Mouse (Mus musculus) CH12.LX (cell line): ENCODE results near the gene Hdac9. TPM values are rescaled to one million over a fixed set of nuclear protein-coding genes. Genes with fewer than 3 reads are reported as not detected.

Experiments used
- DNase-seq: peaks from one replicate; pipeline ENCODE4 v3.0.0-alpha.2; 2013; ENCODE audit errors: extremely low read depth
- H3K27ac ChIP-seq: 2 replicates; pipeline ENCODE4 v1.5.1; 2012; ENCODE audit warnings: low read depth, mild to moderate bottlenecking, control low read depth, moderate library complexity; ENCODE audit not compliant: insufficient read depth
- H3K27me3 ChIP-seq: replicated peaks from 2 replicates; pipeline ENCODE3; 2012; ENCODE audit warnings: inconsistent platforms
- H3K36me3 ChIP-seq, 2 experiments: replicated peaks in 1 of 2; 2 replicates each; pipeline versions ENCODE3 to v1.6.1; 2012; ENCODE audit warnings: inconsistent platforms in 1 of 2, low read length in 1 of 2, mild to moderate bottlenecking in 1 of 2, mixed read lengths in 1 of 2, moderate library complexity in 1 of 2; ENCODE audit not compliant: control insufficient read depth in 1 of 2, insufficient read depth in 1 of 2
- H3K4me1 ChIP-seq, 2 experiments: 2 replicates each; pipeline ENCODE4 v1.6.1; 2012; ENCODE audit warnings: inconsistent platforms in 1 of 2, moderate library complexity in 1 of 2; ENCODE audit not compliant: insufficient read depth in 2 of 2, control insufficient read depth in 1 of 2
- H3K4me2 ChIP-seq: 2 replicates; pipeline ENCODE4 v1.6.1; 2012; ENCODE audit warnings: low read depth, mild to moderate bottlenecking, control low read depth; ENCODE audit not compliant: poor library complexity, insufficient read depth, severe bottlenecking
- H3K4me3 ChIP-seq, 3 experiments: fragments of 150-350 bp in 1 of 3; sonication (generic) in 1 of 3; replicated peaks in 1 of 3; 2 replicates each; pipeline versions ENCODE3 to v1.5.1; 2011 to 2012; ENCODE audit warnings: low read depth in 2 of 3, low read length in 2 of 3, mild to moderate bottlenecking in 2 of 3, moderate library complexity in 2 of 3, control low read depth in 1 of 3, improper control_type of control experiment in 1 of 3, inconsistent platforms in 1 of 3, mixed read lengths in 1 of 3; ENCODE audit not compliant: poor library complexity in 1 of 3
- H3K79me2 ChIP-seq: replicated peaks from 2 replicates; pipeline ENCODE4 v1.6.1; 2012; ENCODE audit warnings: mild to moderate bottlenecking, moderate library complexity; ENCODE audit not compliant: control insufficient read depth, poor library complexity, insufficient read depth, severe bottlenecking; ENCODE audit errors: extremely low read depth
- H3K9ac ChIP-seq: 2 replicates; pipeline ENCODE4 v1.6.1; 2012; ENCODE audit warnings: low read depth, mild to moderate bottlenecking, control low read depth, moderate library complexity; ENCODE audit not compliant: insufficient read depth
- H3K9me3 ChIP-seq: replicated peaks from 2 replicates; pipeline ENCODE3; 2012; ENCODE audit warnings: low read length, inconsistent platforms, mixed read lengths
- CHD1 ChIP-seq: IDR thresholded peaks from 2 replicates; pipeline ENCODE4 v1.6.1; 2012; ENCODE audit warnings: low read depth, low read length, improper control_type of control experiment, inconsistent platforms
- E2F4 ChIP-seq: IDR thresholded peaks from 2 replicates; pipeline ENCODE4 v1.6.1; 2011; ENCODE audit warnings: low read depth, low read length, improper control_type of control experiment; ENCODE audit not compliant: insufficient replicate concordance
- ELF1 ChIP-seq: IDR thresholded peaks from 2 replicates; pipeline ENCODE4 v1.6.1; 2014; ENCODE audit warnings: low read depth, mild to moderate bottlenecking, inconsistent platforms, low read length, improper control_type of control experiment
- EP300 ChIP-seq: IDR thresholded peaks from 2 replicates; pipeline ENCODE4 v1.6.1; 2011; ENCODE audit warnings: low read length, improper control_type of control experiment
- ETS1 ChIP-seq: conservative IDR thresholded peaks from 2 replicates; pipeline ENCODE4 v1.6.1; 2012; ENCODE audit warnings: low read depth, mild to moderate bottlenecking, inconsistent platforms, low read length, improper control_type of control experiment, moderate library complexity
- JUN ChIP-seq: IDR thresholded peaks from 2 replicates; pipeline ENCODE4 v1.6.1; 2011; ENCODE audit warnings: low read depth, mild to moderate bottlenecking, low read length, improper control_type of control experiment, moderate library complexity; ENCODE audit not compliant: insufficient read depth
- JUND ChIP-seq: conservative IDR thresholded peaks from 2 replicates; pipeline ENCODE4 v1.6.1; 2011; ENCODE audit warnings: low read depth, low read length, improper control_type of control experiment
- KAT2A ChIP-seq: IDR thresholded peaks from 2 replicates; pipeline ENCODE4 v1.6.1; 2012; ENCODE audit warnings: low read length, improper control_type of control experiment, inconsistent platforms; ENCODE audit not compliant: insufficient replicate concordance
- MAFK ChIP-seq: IDR thresholded peaks from 2 replicates; pipeline ENCODE4 v1.6.1; 2011; ENCODE audit warnings: low read length, improper control_type of control experiment; ENCODE audit not compliant: insufficient replicate concordance
- MAX ChIP-seq: IDR thresholded peaks from 2 replicates; pipeline ENCODE4 v1.6.1; 2011; ENCODE audit warnings: low read length, improper control_type of control experiment
- MEF2A ChIP-seq: IDR thresholded peaks from 2 replicates; pipeline ENCODE4 v1.6.1; 2014; ENCODE audit warnings: low read depth, mild to moderate bottlenecking, inconsistent platforms, low read length, improper control_type of control experiment, borderline replicate concordance
- MYC ChIP-seq: IDR thresholded peaks from 2 replicates; pipeline ENCODE4 v1.6.1; 2011; ENCODE audit warnings: low read depth, mild to moderate bottlenecking, improper control_type of control experiment, low read length
- NRF1 ChIP-seq: IDR thresholded peaks from 2 replicates; pipeline ENCODE4 v1.6.1; 2014; ENCODE audit warnings: low read depth, mild to moderate bottlenecking, inconsistent platforms, low read length, improper control_type of control experiment, moderate library complexity
- PAX5 ChIP-seq: IDR thresholded peaks from 2 replicates; pipeline ENCODE4 v1.6.1; 2012; ENCODE audit warnings: low read length, inconsistent platforms, mixed read lengths
- RAD21 ChIP-seq: IDR thresholded peaks from 2 replicates; pipeline ENCODE4 v1.6.1; 2011; ENCODE audit warnings: low read depth, mild to moderate bottlenecking, low read length, improper control_type of control experiment, moderate library complexity
- RCOR1 ChIP-seq: conservative IDR thresholded peaks from 2 replicates; pipeline ENCODE4 v1.6.1; 2012; ENCODE audit warnings: low read depth, mild to moderate bottlenecking, inconsistent platforms, low read length, improper control_type of control experiment
- TBP ChIP-seq: conservative IDR thresholded peaks from 2 replicates; pipeline ENCODE4 v1.6.1; 2011; ENCODE audit warnings: low read depth, low read length, improper control_type of control experiment
- TCF12 ChIP-seq: IDR thresholded peaks from 2 replicates; pipeline ENCODE4 v1.6.1; 2014; ENCODE audit warnings: low read depth, mild to moderate bottlenecking, inconsistent platforms, low read length, improper control_type of control experiment
- ZC3H11A ChIP-seq: IDR thresholded peaks from 2 replicates; pipeline ENCODE4 v1.6.1; 2012; ENCODE audit warnings: low read depth, mild to moderate bottlenecking, inconsistent platforms, low read length, improper control_type of control experiment
- ZKSCAN1 ChIP-seq: IDR thresholded peaks from 2 replicates; pipeline ENCODE4 v1.6.1; 2012; ENCODE audit warnings: low read depth, inconsistent platforms, low read length, improper control_type of control experiment, borderline replicate concordance
- ZMIZ1 ChIP-seq: IDR thresholded peaks from 2 replicates; pipeline ENCODE4 v1.6.1; 2012; ENCODE audit warnings: low read depth, mild to moderate bottlenecking, inconsistent platforms, low read length, improper control_type of control experiment
- ZNF384 ChIP-seq: IDR thresholded peaks from 2 replicates; pipeline ENCODE4 v1.6.1; 2012; ENCODE audit warnings: low read depth, low read length, improper control_type of control experiment, inconsistent platforms
- dilution Hi-C: fragments of 300-500 bp; cut with MboI; formaldehyde crosslinking; loops from 2 replicates; pipeline ENCODE4 v1.14.3; 2020; ENCODE audit warnings: low sequenced_read_pairs; ENCODE audit not compliant: extremely low pct_unique_long_range_greater_than_20kb, extremely low pct_ligation_motif_present
- in situ Hi-C: fragments of 300-500 bp; cut with MboI; formaldehyde crosslinking; loops from 3 replicates; pipeline ENCODE4 v1.14.3; 2019; ENCODE audit warnings: low sequenced_read_pairs, low pct_ligation_motif_present, low pct_unique_long_range_greater_than_20kb, mixed read lengths
- polyA plus RNA-seq: library from polyadenylated mRNA; unstranded; fragments of >175 nt; gene quantifications from 2 replicates; pipeline ENCODE4 v1.2.1, GENCODE M21; 2012; ENCODE audit warnings: low read depth; ENCODE audit not compliant: insufficient read length
- total RNA-seq, 2 experiments: library from RNA; depleted of rRNA; stranded (reverse); fragments of 300-350 nt in 1 of 2; fragments of >200 nt in 1 of 2; gene quantifications; 2 replicates each; pipeline ENCODE4 v1.2.3; 2012 to 2014

Gene Hdac9
- total and polyA plus RNA-seq, 3 experiments: 0.04 to 0.38 (median 0.17) TPM

DNA sequence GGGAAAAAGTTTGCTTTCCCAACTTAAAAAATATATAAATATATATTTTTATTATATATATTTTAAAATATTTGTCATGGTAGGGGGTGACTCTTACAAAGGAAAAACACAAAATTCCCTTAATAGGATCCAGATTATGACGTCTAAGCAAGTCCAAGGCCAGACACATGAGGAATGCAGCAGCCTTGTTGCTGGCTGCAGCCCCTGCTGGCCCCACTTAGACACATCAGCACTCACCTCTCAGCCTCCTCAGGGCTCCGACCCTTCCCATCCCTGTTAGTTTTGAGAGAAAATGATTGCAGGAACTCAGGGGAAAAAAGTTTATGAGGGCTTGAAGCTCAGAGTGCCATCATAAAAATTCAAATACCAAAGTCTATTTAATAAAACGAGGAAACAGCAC is 746.3 kb downstream of the Hdac9 start:
- in situ Hi-C loops: no loop called here
- no peak overlapping the region for H3K4me3 ChIP-seq
- DNase-seq: no peak

GRCm38 (mm10) chr12:34165674-34166073 is 751.2 kb downstream of the Hdac9 start:
- Histone ChIP-seq H3K9ac (no peak overlapping the region), H3K36me3 (no peaks in the 10 kb centered on the region), H3K27me3 (no peaks in the 10 kb centered on the region), H3K79me2 (no peaks in the 10 kb centered on the region), H3K27ac (no peak overlapping the region), H3K4me2 (no peak overlapping the region), H3K4me3 (no peak overlapping the region), H3K9me3 (no peaks in the 10 kb centered on the region), H3K4me1 (no peaks in the 10 kb centered on the region)
- in situ Hi-C loops: no loop called here
- dilution Hi-C loops: no loop called here
- TF ChIP-seq RAD21: no peak
- TF ChIP-seq JUND: no peak
- TF ChIP-seq PAX5: no peak
- no peak for TF ChIP-seq MAFK
- no peak for TF ChIP-seq NRF1
- TF ChIP-seq ZKSCAN1: no peak
- no peak for TF ChIP-seq ZMIZ1
- no peak for TF ChIP-seq MAX
- no peak for TF ChIP-seq E2F4
- TF ChIP-seq RCOR1: no peak
- TF ChIP-seq MEF2A: no peak
- no peak for DNase-seq

More for the DNA sequence above, 746.3 kb downstream of the Hdac9 start:
- dilution Hi-C loops: no loop called here
- Histone ChIP-seq H3K9me3 (no peaks in the 10 kb centered on the region), H3K36me3 (no peaks in the 10 kb centered on the region), H3K9ac (no peak overlapping the region), H3K27ac (no peak overlapping the region), H3K4me2 (no peak overlapping the region), H3K79me2 (no peaks in the 10 kb centered on the region), H3K4me1 (no peaks in the 10 kb centered on the region), H3K27me3 (no peaks in the 10 kb centered on the region)
- TF ChIP-seq TCF12: no peak
- no peak for TF ChIP-seq JUN
- TF ChIP-seq EP300: no peak

GRCm38 (mm10) chr12:34156301-34156700 is 760.6 kb downstream of the Hdac9 start:
- dilution Hi-C loops (no loop called here), in situ Hi-C loops (no loop called here)
- no peak for TF ChIP-seq KAT2A
- no peak for TF ChIP-seq RAD21
- no peak for TF ChIP-seq TBP
- no peak for TF ChIP-seq ZMIZ1
- TF ChIP-seq CHD1: no peak
- TF ChIP-seq MEF2A: no peak
- TF ChIP-seq ZC3H11A: no peak
- TF ChIP-seq ETS1: no peak
- no peak for TF ChIP-seq E2F4
- no peak for TF ChIP-seq RCOR1
- no peak for TF ChIP-seq ZNF384
- TF ChIP-seq NRF1: no peak
- no peak for TF ChIP-seq MYC
- TF ChIP-seq ELF1: no peak
- TF ChIP-seq, all 38 proteins: peak for 0

More at GRCm38 (mm10) chr12:34156301-34156700, 760.6 kb downstream of the Hdac9 start:
- H3K27ac ChIP-seq: no peak overlapping the region
- no peaks in the 10 kb centered on the region for H3K27me3 ChIP-seq
- no peak overlapping the region for H3K4me3 ChIP-seq
- H3K36me3 ChIP-seq: no peaks in the 10 kb centered on the region
- no peak for DNase-seq
- no peak overlapping the region for H3K9ac ChIP-seq
- no peaks in the 10 kb centered on the region for H3K79me2 ChIP-seq
- H3K4me1 ChIP-seq: no peaks in the 10 kb centered on the region
- H3K4me2 ChIP-seq: no peak overlapping the region
- no peaks in the 10 kb centered on the region for H3K9me3 ChIP-seq
